ENCODE assay signal across 8 mouse cellular contexts in the genomic region with DNA sequence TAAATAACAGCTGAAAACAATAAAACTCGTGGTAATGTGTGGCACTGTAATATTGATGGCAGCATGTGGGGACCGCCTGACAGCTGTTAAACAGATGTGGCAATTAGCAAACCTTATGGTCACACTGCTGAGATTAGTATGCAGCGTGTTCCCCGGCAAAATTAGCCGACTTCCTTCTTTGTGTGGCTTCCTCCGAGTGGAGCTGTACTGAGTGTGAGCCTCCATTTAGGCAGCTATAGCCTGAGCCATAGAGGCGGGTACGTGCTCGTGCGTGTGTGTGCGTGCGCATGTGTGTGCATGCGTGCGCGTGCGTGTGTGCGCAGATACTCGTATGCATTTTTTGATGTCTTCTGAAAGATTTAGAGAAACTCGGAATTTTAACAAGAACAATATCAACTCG. TPM values are rescaled to one million over a fixed set of nuclear protein-coding genes. Genes with fewer than 3 reads are reported as not detected.
DNase-seq lines count a peak whose midpoint lies in the region; ATAC-seq and TF ChIP-seq lines count a peak whose summit lies in the region.

No protein-coding gene starts in this region.

- no peaks in the 10 kb centered on the region for H3K36me3 ChIP-seq in hindbrain, embryonic 10.5 days
- no peaks in the 10 kb centered on the region for H3K36me3 ChIP-seq in hindbrain, embryonic 11.5 days (ENCODE audit: control insufficient read depth, insufficient read depth, low read length)
- H3K36me3 ChIP-seq in heart, embryonic 16.5 days (ENCODE audit: control insufficient read depth, insufficient read depth) = no peaks in the 10 kb centered on the region
- H3K36me3 ChIP-seq in liver, postnatal 0 days (replicated peaks; ENCODE audit: insufficient read depth, low read length) = no peaks in the 10 kb centered on the region

- 84% methylated on average over 20 of the region's 20 CpGs for WGBS in hindbrain, embryonic 10.5 days
- 79% methylated on average over 20 of the region's 20 CpGs for WGBS in hindbrain, embryonic 11.5 days
- 71% methylated on average over 20 of the region's 20 CpGs for WGBS in heart, embryonic 16.5 days
- WGBS in liver, postnatal 0 days (ENCODE audit: insufficient replicate concordance) = 46% methylated on average over 20 of the region's 20 CpGs

- no peaks in the 10 kb centered on the region for H3K9me3 ChIP-seq in hindbrain, embryonic 10.5 days
- H3K9me3 ChIP-seq in hindbrain, embryonic 11.5 days (ENCODE audit: control insufficient read depth, low read length) = no peaks in the 10 kb centered on the region
- H3K9me3 ChIP-seq in heart, embryonic 16.5 days (replicated peaks; ENCODE audit: control insufficient read depth, low read length) = no peaks in the 10 kb centered on the region
- H3K9me3 ChIP-seq in liver, postnatal 0 days (ENCODE audit: low read length) = no peaks in the 10 kb centered on the region

- H3K4me2 ChIP-seq in hindbrain, embryonic 11.5 days (replicated peaks; ENCODE audit: low read depth, low read length) = no peak overlapping the region
- no peak overlapping the region for H3K4me2 ChIP-seq in heart, embryonic 16.5 days (ENCODE audit: low read depth, low read length)
- peak overlapping the region; percentile 35; the same call in 1 of the 2 replicates for H3K4me2 ChIP-seq in liver, postnatal 0 days (ENCODE audit: low read depth, low read length)

- no peak for TF ChIP-seq EP300 in liver, postnatal 0 days (IDR thresholded peaks at IDR 0.05; ENCODE audit: low read depth)

- no peak overlapping the region for H3K4me3 ChIP-seq in hindbrain, embryonic 10.5 days
- H3K4me3 ChIP-seq in hindbrain, embryonic 11.5 days (ENCODE audit: low read depth, low read length) = no peak overlapping the region
- H3K4me3 ChIP-seq in brown adipose tissue, adult 24 weeks (ENCODE audit: insufficient read depth, low read depth, low read length) = peak overlapping the region; percentile 27; the same call in 1 of the 2 replicates
- no peak overlapping the region for H3K4me3 ChIP-seq in heart, embryonic 16.5 days (ENCODE audit: low read length)
- H3K4me3 ChIP-seq in liver, postnatal 0 days (ENCODE audit: low read depth, low read length) = no peak overlapping the region

- DNase-seq in hindbrain, embryonic 10.5 days (ENCODE audit: low spot score) = no peak
- DNase-seq in hindbrain, embryonic 11.5 days (ENCODE audit: low spot score) = no peak
- DNase-seq in liver, postnatal 0 days = no peak
- no peak for DNase-seq in cerebellum, adult 9-10 months
- no peak for DNase-seq in layer of hippocampus, adult 18-20 months (ENCODE audit: low spot score in 2 of 2)

- H3K9ac ChIP-seq in hindbrain, embryonic 11.5 days (ENCODE audit: low read depth, low read length) = no peak overlapping the region
- H3K9ac ChIP-seq in heart, embryonic 16.5 days (ENCODE audit: low read length) = no peak overlapping the region
- H3K9ac ChIP-seq in liver, postnatal 0 days (replicated peaks) = no peak overlapping the region

- no peak for TF ChIP-seq CTCF in liver, postnatal 0 days (IDR thresholded peaks at IDR 0.05; ENCODE audit: low read depth)

- H3K27me3 ChIP-seq in hindbrain, embryonic 10.5 days (ENCODE audit: insufficient read depth, poor library complexity, severe bottlenecking) = no peaks in the 10 kb centered on the region
- no peaks in the 10 kb centered on the region for H3K27me3 ChIP-seq in hindbrain, embryonic 11.5 days (ENCODE audit: control insufficient read depth, insufficient read depth, low read length)
- H3K27me3 ChIP-seq in heart, embryonic 16.5 days (ENCODE audit: control insufficient read depth, insufficient read depth, low read length) = no peaks in the 10 kb centered on the region
- no peaks in the 10 kb centered on the region for H3K27me3 ChIP-seq in liver, postnatal 0 days (ENCODE audit: insufficient read depth, low read length)

- 0 out of 2 replicates have a peak overlapping the region, but pooled peaks have one; percentile 8 for H3K27ac ChIP-seq in hindbrain, embryonic 10.5 days
- H3K27ac ChIP-seq in hindbrain, embryonic 11.5 days (ENCODE audit: low read depth, low read length) = no peak overlapping the region; the same call in 1 of the 2 replicates
- H3K27ac ChIP-seq in brown adipose tissue, adult 24 weeks (replicated peaks; ENCODE audit: low read depth, low read length) = peak overlapping the region; percentile 82
- peak overlapping the region; percentile 37; the same call in 1 of the 2 replicates for H3K27ac ChIP-seq in heart, embryonic 16.5 days (ENCODE audit: low read length)
- no peak overlapping the region for H3K27ac ChIP-seq in liver, postnatal 0 days (ENCODE audit: low read depth)

- ATAC-seq in hindbrain, embryonic 11.5 days (ENCODE audit: low FRiP score) = no peak
- ATAC-seq in heart, embryonic 16.5 days (replicated peaks; ENCODE audit: extremely low read depth, insufficient read depth, low FRiP score) = no peak
- ATAC-seq in liver, postnatal 0 days = no peak
- ATAC-seq in frontal cortex, adult (ENCODE audit: low TSS enrichment) = no peak

- H3K4me1 ChIP-seq in hindbrain, embryonic 10.5 days (replicated peaks) = peaks cover 12% of the 10 kb centered on the region
- peaks cover 6% of the 10 kb centered on the region for H3K4me1 ChIP-seq in hindbrain, embryonic 11.5 days (replicated peaks; ENCODE audit: control insufficient read depth, insufficient read depth, low read length)
- H3K4me1 ChIP-seq in brown adipose tissue, adult 24 weeks (ENCODE audit: control insufficient read depth, insufficient read depth, insufficient read length, low read length) = peaks cover 4% of the 10 kb centered on the region; the same call in 1 of the 2 replicates
- H3K4me1 ChIP-seq in heart, embryonic 16.5 days (ENCODE audit: control insufficient read depth, insufficient read depth, low read length) = no peaks in the 10 kb centered on the region
- H3K4me1 ChIP-seq in liver, postnatal 0 days (ENCODE audit: insufficient read depth) = no peaks in the 10 kb centered on the region

RNA-seq across cellular contexts. Expression of gene Zfp64, which starts 53.4 kb away (rescaled TPM):
- 39.9 and 41.3 TPM in 2 replicates for polyA plus RNA-seq in hindbrain, embryonic 10.5 days (2016; fragmentation: Nextera tagmentation; extraction: Ambion mirVana)
- polyA plus RNA-seq in hindbrain, embryonic 11.5 days (2014; fragmentation: Nextera tagmentation; extraction: Ambion mirVana) = 34.7 and 37.4 TPM in 2 replicates
- polyA plus RNA-seq in brown adipose tissue, adult 24 weeks (2012; ENCODE audit: insufficient read depth, insufficient read length, missing spikeins) = 4.2 and 5.8 TPM in 2 replicates
- 16.3 and 18.3 TPM in 2 replicates for polyA plus RNA-seq in heart, embryonic 16.5 days (2015; fragmentation: Nextera tagmentation; extraction: Ambion mirVana)
- polyA plus RNA-seq in liver, postnatal 0 days (2015; fragmentation: Nextera tagmentation; extraction: Ambion mirVana) = 7.1 and 7.2 TPM in 2 replicates
- total RNA-seq in layer of hippocampus, adult 18-20 months (2021) = 10 to 100 TPM; 15.4 to 16.3 TPM

Comparison
In these comparisons a context has a peak if more than half of its experiments do, and no peak if none do; other contexts are left out.
1. H3K27ac ChIP-seq: peak in hindbrain, embryonic 10.5 days (single experiment), brown adipose tissue, adult 24 weeks (single experiment) and heart, embryonic 16.5 days (single experiment); none in hindbrain, embryonic 11.5 days (single experiment) and liver, postnatal 0 days (single experiment).